Mouse (Mus musculus): Measurements from ENCODE around the gene Pdxp.
A peak's percentile ranks its signal among the peaks of the same experiment; 100 is the strongest.

Gene Pdxp

GRCm38 (mm10) chr15:78899740-78900584, 13.8 kb upstream of the Pdxp start, which contains the start of gene Sh3bp1:
Gene Sh3bp1, plus strand, starts transcription at chr15:78899768.
- peak; percentile 88 for DNase-seq

DNA sequence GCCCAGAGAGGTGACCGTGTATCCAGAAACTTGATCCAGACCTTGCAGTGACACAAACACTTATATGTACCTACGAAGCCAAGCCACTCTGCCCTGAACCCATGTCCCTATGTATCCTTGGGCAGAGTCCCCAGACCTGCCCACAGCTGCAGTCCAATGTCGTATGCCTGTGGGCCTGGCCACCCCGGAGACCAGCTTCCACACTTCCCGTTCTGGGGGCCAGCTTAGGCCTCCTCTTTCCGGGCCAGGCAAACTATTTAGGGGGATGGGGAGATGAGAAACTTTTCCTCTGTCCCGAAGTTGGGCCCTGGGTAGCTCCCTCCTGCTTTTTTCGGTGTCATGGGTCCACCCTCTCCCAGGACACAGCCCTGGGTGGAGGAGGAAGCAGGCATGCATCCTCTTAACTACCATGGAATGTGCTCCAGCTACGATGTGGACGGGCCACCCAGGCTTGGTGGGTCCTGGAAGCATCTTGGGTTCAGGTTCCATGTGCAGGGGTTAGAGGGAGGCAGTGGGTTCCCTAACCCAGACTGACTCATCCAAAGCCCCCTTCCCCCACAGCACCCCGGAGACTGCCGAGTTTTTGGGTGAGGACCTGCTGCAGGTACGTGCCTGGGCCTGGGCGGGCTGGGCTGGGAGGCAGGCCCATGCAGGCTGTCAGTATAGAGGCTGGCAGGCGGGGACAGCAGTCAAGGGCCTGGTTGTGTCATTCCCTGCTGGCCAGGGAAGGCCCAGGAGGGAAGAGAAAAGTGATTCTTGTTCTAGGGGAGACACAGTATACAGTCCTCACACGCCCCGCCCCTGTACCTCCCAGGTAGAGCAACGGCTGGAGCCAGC, 12.9 kb upstream of the Pdxp start:
- DNase-seq = peak; percentile 32

- no peak for DNase-seq
Observed at GRCm38 (mm10) chr15:78901422-78901789, 12.3 kb upstream of the Pdxp start.

DNA sequence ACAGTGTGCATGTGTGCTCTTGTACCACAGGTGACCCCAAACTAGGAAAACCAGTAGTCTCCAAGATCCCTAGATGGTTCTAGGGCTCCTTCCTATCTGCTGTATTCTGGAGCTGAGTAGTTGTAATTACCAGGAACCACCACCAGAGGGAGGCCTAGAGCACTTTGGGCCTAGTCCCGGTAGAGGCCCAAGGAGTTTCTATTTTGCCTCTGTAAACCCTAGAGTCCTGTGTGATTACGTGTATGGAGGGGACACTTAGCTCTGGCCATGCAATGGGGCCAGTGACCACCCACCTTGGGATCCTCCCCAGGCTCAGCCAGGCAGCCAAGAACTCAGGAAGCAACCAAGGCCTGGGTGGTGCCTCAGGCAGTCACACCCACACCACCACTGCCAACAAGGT, 10.5 kb upstream of the Pdxp start:
- DNase-seq = peak; percentile 90

GRCm38 (mm10) chr15:78908399-78908798, 5.3 kb upstream of the Pdxp start:
- no peak for DNase-seq

DNA sequence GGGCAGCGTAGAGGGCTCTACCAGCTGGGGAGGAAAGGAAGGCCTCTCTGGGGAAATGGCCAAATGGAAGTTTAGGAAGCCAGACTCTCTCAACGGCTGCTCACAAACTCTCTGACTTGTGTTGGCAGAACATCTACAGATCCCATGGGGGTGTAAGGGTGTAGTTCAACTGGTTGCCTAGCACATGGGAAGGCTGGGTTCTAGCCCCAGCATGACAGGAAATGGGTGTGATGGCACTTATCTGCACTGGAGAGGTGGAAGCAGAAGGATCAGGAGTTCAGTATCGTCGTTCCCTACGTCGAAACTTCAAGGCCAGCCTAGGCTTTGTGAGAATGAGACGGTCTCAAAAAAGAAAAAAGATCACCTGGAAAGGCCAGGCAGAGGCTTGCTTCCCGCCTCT, 4.7 kb upstream of the Pdxp start:
- DNase-seq = no peak

DNA sequence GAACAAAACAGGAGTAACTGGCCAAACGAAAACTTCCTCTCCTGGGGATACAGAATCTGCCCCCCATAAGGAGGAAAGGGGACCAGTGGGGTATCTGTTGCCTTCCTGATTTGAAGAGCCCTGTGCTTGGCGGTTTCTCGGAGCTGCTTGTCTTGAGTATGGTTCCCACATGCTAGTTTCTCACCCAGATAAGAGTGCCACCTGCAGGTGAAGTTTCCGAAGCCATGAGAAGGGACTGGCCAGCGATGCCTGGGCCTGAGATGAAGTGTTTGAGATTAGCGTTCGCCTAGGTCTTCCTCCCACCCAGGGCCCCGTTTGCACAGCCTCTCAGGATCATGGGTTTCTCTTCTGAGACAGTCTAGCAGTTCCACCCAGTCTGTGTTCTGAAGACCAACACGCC, 1.7 kb upstream of the Pdxp start:
- DNase-seq = peak; percentile 76

- DNase-seq = peak; percentile 64
Observed at GRCm38 (mm10) chr15:78914091-78914822, 538 bp downstream of the Pdxp start.

DNA sequence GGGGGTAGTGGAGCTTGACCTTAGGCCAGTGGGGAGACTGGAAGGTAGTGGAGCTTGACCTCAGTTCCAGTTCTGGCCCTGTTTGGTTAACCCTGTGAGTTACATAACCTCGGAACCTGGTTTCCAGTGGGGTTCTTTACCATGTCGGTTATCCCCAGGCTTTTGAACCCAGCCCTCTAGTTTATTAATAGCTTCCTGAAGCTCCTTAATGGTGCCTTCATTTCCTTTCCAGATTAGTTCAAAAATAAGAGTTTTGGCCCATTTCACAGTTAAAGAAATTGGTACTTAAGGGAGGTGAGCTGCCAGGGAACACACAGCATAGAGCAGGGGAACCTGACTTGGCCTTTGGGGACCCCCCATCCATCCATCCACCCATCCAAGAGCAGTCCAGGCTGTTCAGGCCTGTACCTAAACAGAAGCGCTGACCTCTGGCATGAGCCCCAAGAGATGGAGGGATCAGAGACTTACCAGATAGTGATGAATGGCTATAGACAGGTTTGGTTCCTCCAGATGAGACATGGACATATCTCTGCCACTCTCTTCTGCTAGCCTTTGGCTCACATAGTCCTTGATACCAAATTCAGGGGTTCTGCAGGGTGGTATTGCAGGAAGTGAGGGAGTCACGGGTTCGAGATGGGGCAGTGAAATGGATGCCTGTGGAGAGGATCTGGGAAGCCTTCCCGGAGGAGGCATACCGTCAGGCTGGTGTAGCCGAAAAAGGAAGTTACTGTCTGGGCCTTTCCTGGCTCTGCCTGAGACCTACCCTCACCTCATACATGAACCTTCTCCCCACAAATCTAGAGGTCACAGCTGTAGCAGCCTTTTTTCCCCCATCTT, 1.3 kb downstream of the Pdxp start:
- DNase-seq = no peak

DNA sequence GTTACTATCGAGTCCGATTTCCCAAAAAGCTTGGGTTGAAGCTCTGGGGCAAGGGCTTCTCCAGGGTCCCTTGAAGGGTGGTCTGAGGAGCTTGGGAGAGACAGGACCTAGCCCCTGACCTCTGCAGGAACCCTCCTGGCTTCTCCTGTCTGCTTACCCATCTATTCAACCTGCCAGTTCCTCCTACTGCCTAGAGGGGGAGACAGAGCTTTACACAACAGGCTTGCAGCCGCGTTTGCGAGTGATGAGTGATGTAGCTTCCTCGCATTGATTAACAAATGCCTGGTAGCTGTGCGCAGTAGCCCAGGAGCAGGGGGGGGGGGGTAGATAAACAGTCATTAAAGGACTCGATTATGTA, 1.9 kb downstream of the Pdxp start:
- peak; percentile 81 for DNase-seq

DNA sequence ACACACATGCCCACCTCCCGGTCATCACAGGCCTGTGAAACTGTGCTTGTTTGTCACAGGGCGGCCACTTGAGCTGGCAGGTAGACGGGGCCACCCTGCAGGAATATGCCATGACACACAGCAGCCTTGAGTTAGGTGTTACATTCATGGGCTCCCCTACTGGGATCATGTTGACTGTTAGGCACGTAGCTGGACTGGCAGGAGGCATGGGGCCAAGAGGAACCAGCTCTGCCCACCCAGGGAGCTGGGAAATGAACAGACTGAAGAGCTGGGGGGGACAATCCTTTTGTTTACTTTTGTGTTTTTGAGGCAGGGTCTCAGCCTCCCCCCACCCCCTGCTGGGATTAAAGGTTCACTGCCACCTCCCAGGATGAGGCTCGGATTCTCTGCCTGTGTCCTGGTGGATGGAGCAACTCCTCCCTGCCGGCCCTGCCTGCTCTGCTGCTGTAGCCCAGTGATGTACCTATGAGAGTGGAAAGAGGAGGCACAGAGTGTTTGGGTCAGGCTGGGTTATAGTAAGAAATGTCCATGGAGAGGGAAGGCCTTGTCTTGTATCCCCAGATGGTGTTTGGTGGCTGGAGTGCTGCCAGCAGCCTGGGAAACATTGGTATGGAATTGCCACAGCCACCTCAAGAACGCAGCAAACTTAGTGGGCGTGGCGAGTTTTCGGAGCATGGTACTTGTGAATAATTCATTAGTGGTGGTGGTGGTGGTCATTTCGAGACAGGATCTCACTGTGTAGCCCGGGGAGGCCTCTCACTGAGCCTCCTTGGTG, 2.5 kb downstream of the Pdxp start:
- peak; percentile 60 for DNase-seq

GRCm38 (mm10) chr15:78918126-78918525, 4.4 kb downstream of the Pdxp start:
- peak; percentile 39 for DNase-seq

GRCm38 (mm10) chr15:78919914-78920313, 6.2 kb downstream of the Pdxp start:
- DNase-seq = no peak

GRCm38 (mm10) chr15:78922700-78923099, 9.0 kb downstream of the Pdxp start:
- no peak for DNase-seq

- DNase-seq = no peak
Observed at GRCm38 (mm10) chr15:78923585-78923984, 9.9 kb downstream of the Pdxp start.

GRCm38 (mm10) chr15:78925129-78925528, 11.4 kb downstream of the Pdxp start:
- DNase-seq = peak; percentile 65

GRCm38 (mm10) chr15:78926021-78926919, 12.6 kb downstream of the Pdxp start, which contains the start of gene Lgals1:
Gene Lgals1, plus strand, starts transcription at chr15:78926725.
- peak; percentile 93 for DNase-seq

DNA sequence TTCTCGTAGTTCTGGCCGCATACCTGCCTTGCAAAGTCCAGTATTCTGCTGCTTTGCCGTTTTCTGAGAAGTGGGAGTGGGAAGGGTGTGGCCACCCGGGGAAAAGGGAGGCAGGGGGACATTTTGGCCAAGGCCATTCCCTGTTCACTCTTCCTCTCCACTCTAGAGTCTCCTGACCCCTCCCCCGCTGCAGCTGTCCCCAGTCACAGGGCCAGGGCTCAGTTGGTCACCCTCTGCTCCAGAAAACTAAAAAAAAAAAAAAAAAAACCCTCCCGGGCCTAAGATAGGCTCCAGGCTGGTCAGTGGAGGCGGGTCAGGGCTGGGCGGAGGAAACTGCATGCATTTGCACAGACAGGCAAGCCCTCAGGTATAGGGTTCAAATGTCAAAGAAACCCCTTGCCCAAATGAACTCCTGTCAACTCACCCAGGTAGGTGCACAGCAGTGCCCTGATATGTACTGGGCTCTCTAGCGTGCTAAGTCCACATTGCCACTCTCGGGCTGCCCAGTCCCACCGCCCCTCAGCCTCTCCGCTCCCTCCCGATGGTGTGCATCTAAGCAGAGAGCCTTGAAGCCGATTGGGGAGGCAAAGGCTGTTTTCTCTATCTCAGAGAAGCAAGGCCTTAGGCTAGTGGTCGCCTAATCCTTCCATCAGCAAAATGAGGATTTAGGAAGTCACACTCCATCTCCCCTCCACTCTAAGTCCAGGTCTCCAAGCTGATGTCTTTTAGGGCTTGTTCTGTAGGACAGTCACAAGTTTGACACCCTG, 13.5 kb downstream of the Pdxp start:
- DNase-seq = peak; percentile 69

DNA sequence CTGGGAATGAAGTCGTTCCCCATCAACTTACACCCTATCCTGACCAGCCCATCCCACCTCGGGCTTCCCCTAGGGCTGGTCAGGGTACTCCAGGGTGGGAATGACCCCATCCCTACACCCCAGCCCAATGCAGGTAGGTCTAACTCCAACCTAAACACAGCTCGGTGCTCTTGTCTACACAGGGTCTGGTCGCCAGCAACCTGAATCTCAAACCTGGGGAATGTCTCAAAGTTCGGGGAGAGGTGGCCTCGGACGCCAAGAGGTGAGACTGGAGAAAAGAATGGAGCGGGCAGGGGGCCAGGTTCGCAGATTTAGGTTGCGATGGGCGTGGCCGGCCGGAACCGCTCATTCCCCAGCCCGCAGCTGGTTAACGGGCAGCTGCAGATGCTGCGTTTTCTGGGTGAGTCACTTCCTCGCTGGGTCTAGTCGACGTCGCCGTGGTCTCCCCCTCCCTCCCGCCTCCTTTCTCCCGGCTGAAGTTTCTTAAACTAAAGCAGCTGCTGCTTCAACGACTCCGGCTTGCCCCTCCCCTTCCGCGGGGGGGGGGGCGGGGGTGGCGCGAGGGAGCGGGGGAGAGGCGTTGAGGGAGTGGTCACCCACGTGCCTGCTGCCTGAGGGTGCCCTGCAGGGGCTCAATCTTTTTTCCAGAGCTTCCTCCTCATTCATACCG, 14.2 kb downstream of the Pdxp start:
- peak; percentile 90 for DNase-seq
